Mouse (Mus musculus): ENCODE data around the gene Hectd2. TPM values are rescaled to one million over a fixed set of nuclear protein-coding genes. Genes with fewer than 3 reads are reported as not detected.
A peak's percentile ranks its signal among the peaks of the same experiment; 100 is the strongest.

The Hectd2 gene
- polyA plus RNA-seq, 1 experiment = 0.28 TPM

GRCm38 (mm10) chr19:36539311-36539710 is 15.1 kb upstream of the Hectd2 start:
- DNase-seq (ENCODE audit: low read depth in 1 of 2, low spot score in 2 of 2) = no peak
- 85% methylated on average over 2 of the region's 2 CpGs for WGBS
- H3K27ac ChIP-seq (ENCODE audit: insufficient read depth, low read length) = no peak overlapping the region
- H3K36me3 ChIP-seq (ENCODE audit: control insufficient read depth, insufficient read depth, low read length) = no peaks in the 10 kb centered on the region
- H3K4me1 ChIP-seq (ENCODE audit: control insufficient read depth, insufficient read depth, insufficient read length) = no peaks in the 10 kb centered on the region; the same call in 1 of the 2 replicates
- TF ChIP-seq CTCF (IDR thresholded peaks at IDR 0.05; ENCODE audit: extremely low read depth, insufficient read depth, insufficient read length, insufficient replicate concordance) = no peak
- no peaks in the 10 kb centered on the region for H3K27me3 ChIP-seq (ENCODE audit: control insufficient read depth, insufficient read depth, low read length)
- no peak overlapping the region for H3K4me3 ChIP-seq (ENCODE audit: extremely low read depth, insufficient read depth, insufficient read length)

GRCm38 (mm10) chr19:36540012-36540606 is 14.3 kb upstream of the Hectd2 start:
- no peak for DNase-seq (ENCODE audit: low read depth in 1 of 2, low spot score in 2 of 2)
- Histone ChIP-seq H3K36me3 (ENCODE audit: control insufficient read depth, insufficient read depth, low read length) (no peaks in the 10 kb centered on the region), H3K4me1 (ENCODE audit: control insufficient read depth, insufficient read depth, insufficient read length) (no peaks in the 10 kb centered on the region), H3K27me3 (ENCODE audit: control insufficient read depth, insufficient read depth, low read length) (no peaks in the 10 kb centered on the region), H3K4me3 (ENCODE audit: extremely low read depth, insufficient read depth, insufficient read length) (no peak overlapping the region), H3K27ac (ENCODE audit: insufficient read depth, low read length) (no peak overlapping the region)
- TF ChIP-seq CTCF (IDR thresholded peaks at IDR 0.05; ENCODE audit: extremely low read depth, insufficient read depth, insufficient read length, insufficient replicate concordance) = no peak
- no peak for TF ChIP-seq POLR2A (IDR thresholded peaks at IDR 0.05; ENCODE audit: low read depth, low read length)
- 49% methylated on average over 10 of the region's 10 CpGs for WGBS

- Histone ChIP-seq H3K27me3 (ENCODE audit: control insufficient read depth, insufficient read depth, low read length) (no peaks in the 10 kb centered on the region), H3K36me3 (ENCODE audit: control insufficient read depth, insufficient read depth, low read length) (no peaks in the 10 kb centered on the region), H3K27ac (ENCODE audit: insufficient read depth, low read length) (no peak overlapping the region), H3K4me1 (ENCODE audit: control insufficient read depth, insufficient read depth, insufficient read length) (no peaks in the 10 kb centered on the region), H3K4me3 (ENCODE audit: extremely low read depth, insufficient read depth, insufficient read length) (no peak overlapping the region)
- TF ChIP-seq POLR2A (IDR thresholded peaks at IDR 0.05; ENCODE audit: low read depth, low read length) (no peak), CTCF (IDR thresholded peaks at IDR 0.05; ENCODE audit: extremely low read depth, insufficient read depth, insufficient read length, insufficient replicate concordance) (no peak)
- 89% methylated on average over 7 of the region's 7 CpGs for WGBS
- DNase-seq (ENCODE audit: low read depth in 1 of 2, low spot score in 2 of 2) = no peak
Observed at GRCm38 (mm10) chr19:36540776-36541175, 13.7 kb upstream of the Hectd2 start.

GRCm38 (mm10) chr19:36553561-36554045 is 836 bp upstream of the Hectd2 start:
- TF ChIP-seq POLR2A (IDR thresholded peaks at IDR 0.05; ENCODE audit: low read depth, low read length) (no peak), CTCF (IDR thresholded peaks at IDR 0.05; ENCODE audit: extremely low read depth, insufficient read depth, insufficient read length, insufficient replicate concordance) (no peak)
- DNase-seq (ENCODE audit: low read depth in 1 of 2, low spot score in 2 of 2) = no peak
- no peaks in the 10 kb centered on the region for H3K4me1 ChIP-seq (ENCODE audit: control insufficient read depth, insufficient read depth, insufficient read length)
- H3K27me3 ChIP-seq (ENCODE audit: control insufficient read depth, insufficient read depth, low read length) = peaks cover 12% of the 10 kb centered on the region
- no peaks in the 10 kb centered on the region for H3K36me3 ChIP-seq (ENCODE audit: control insufficient read depth, insufficient read depth, low read length)
- peak overlapping the region; percentile 94 for H3K4me3 ChIP-seq (ENCODE audit: extremely low read depth, insufficient read depth, insufficient read length)
- WGBS = 2% methylated on average over 20 of the region's 20 CpGs
- no peak overlapping the region for H3K27ac ChIP-seq (ENCODE audit: insufficient read depth, low read length)

GRCm38 (mm10) chr19:36554785-36555595 is 551 bp downstream of the Hectd2 start:
- peaks cover 12% of the 10 kb centered on the region for H3K27me3 ChIP-seq (ENCODE audit: control insufficient read depth, insufficient read depth, low read length)
- WGBS = 3% methylated on average over 51 of the region's 53 CpGs

GRCm38 (mm10) chr19:36559331-36559730 is 4.9 kb downstream of the Hectd2 start:
- DNase-seq (ENCODE audit: low read depth in 1 of 2, low spot score in 2 of 2) = no peak
- TF ChIP-seq CTCF (IDR thresholded peaks at IDR 0.05; ENCODE audit: extremely low read depth, insufficient read depth, insufficient read length, insufficient replicate concordance) (no peak), POLR2A (IDR thresholded peaks at IDR 0.05; ENCODE audit: low read depth, low read length) (no peak)
- WGBS = 32% methylated on average over 5 of the region's 5 CpGs

More at GRCm38 (mm10) chr19:36554785-36555595, 551 bp downstream of the Hectd2 start:
- H3K4me3 ChIP-seq (ENCODE audit: extremely low read depth, insufficient read depth, insufficient read length) = peak overlapping the region; percentile 79
- no peak for DNase-seq (ENCODE audit: low read depth in 1 of 2, low spot score in 2 of 2)
- no peaks in the 10 kb centered on the region for H3K36me3 ChIP-seq (ENCODE audit: control insufficient read depth, insufficient read depth, low read length)
- H3K4me1 ChIP-seq (ENCODE audit: control insufficient read depth, insufficient read depth, insufficient read length) = no peaks in the 10 kb centered on the region
- H3K27ac ChIP-seq (ENCODE audit: insufficient read depth, low read length) = no peak overlapping the region
- TF ChIP-seq CTCF (IDR thresholded peaks at IDR 0.05; ENCODE audit: extremely low read depth, insufficient read depth, insufficient read length, insufficient replicate concordance) = no peak
- TF ChIP-seq POLR2A (IDR thresholded peaks at IDR 0.05; ENCODE audit: low read depth, low read length) = no peak

GRCm38 (mm10) chr19:36560160-36560559 is 5.7 kb downstream of the Hectd2 start:
- Histone ChIP-seq H3K36me3 (ENCODE audit: control insufficient read depth, insufficient read depth, low read length) (no peaks in the 10 kb centered on the region), H3K27me3 (ENCODE audit: control insufficient read depth, insufficient read depth, low read length) (no peaks in the 10 kb centered on the region), H3K27ac (ENCODE audit: insufficient read depth, low read length) (no peak overlapping the region), H3K4me1 (ENCODE audit: control insufficient read depth, insufficient read depth, insufficient read length) (no peaks in the 10 kb centered on the region), H3K4me3 (ENCODE audit: extremely low read depth, insufficient read depth, insufficient read length) (no peak overlapping the region)
- 31% methylated on average over 2 of the region's 2 CpGs for WGBS
- no peak for DNase-seq (ENCODE audit: low read depth in 1 of 2, low spot score in 2 of 2)
- TF ChIP-seq POLR2A (IDR thresholded peaks at IDR 0.05; ENCODE audit: low read depth, low read length) (no peak), CTCF (IDR thresholded peaks at IDR 0.05; ENCODE audit: extremely low read depth, insufficient read depth, insufficient read length, insufficient replicate concordance) (no peak)

More at GRCm38 (mm10) chr19:36559331-36559730, 4.9 kb downstream of the Hectd2 start:
- no peak overlapping the region for H3K4me3 ChIP-seq (ENCODE audit: extremely low read depth, insufficient read depth, insufficient read length)
- no peak overlapping the region for H3K27ac ChIP-seq (ENCODE audit: insufficient read depth, low read length)
- no peaks in the 10 kb centered on the region for H3K36me3 ChIP-seq (ENCODE audit: control insufficient read depth, insufficient read depth, low read length)
- H3K27me3 ChIP-seq (ENCODE audit: control insufficient read depth, insufficient read depth, low read length) = peaks cover 6% of the 10 kb centered on the region
- H3K4me1 ChIP-seq (ENCODE audit: control insufficient read depth, insufficient read depth, insufficient read length) = no peaks in the 10 kb centered on the region

Measured in spleen, adult 2 months (tissue).